Mouse (Mus musculus) cerebellum, adult 2 months (tissue): ENCODE results near the gene Timm8a2.

ENCODE experiments used
- CTCF ChIP-seq: fragments of 200-500 bp; IDR thresholded peaks from 2 replicates; pipeline ENCODE4 v1.5.1; 2011; ENCODE audit warnings: low read depth, mild to moderate bottlenecking, control low read depth, low read length, moderate library complexity, borderline replicate concordance; ENCODE audit not compliant: insufficient read depth
- POLR2A ChIP-seq: fragments of 200-500 bp; IDR thresholded peaks from 2 replicates; pipeline ENCODE4 v1.6.1; 2011; ENCODE audit warnings: low read length, control low read depth, borderline replicate concordance; ENCODE audit not compliant: insufficient read depth

- no peak for TF ChIP-seq CTCF
- no peak for TF ChIP-seq POLR2A
These were observed 35.0 kb upstream of the Timm8a2 start for GRCm38 (mm10) chr14:121999455-121999854.
